Mouse (Mus musculus) thymus, adult 18-20 months (tissue): ENCODE measurements at regions not wholly inside any gene's neighbourhood (a gene's known extent, or its start where the extent isn't known, plus 50 kb on each side); places are given as distances from the start of the nearest gene placed in this dataset.

Source experiments
- DNase-seq, 2 experiments: peaks; one replicate each; pipeline ENCODE4 v3.0.0; 2022; ENCODE audit warnings: mixed read lengths in 2 of 2

GRCm38 (mm10) chr9:115703791-115704190, 205.5 kb upstream of the Gadl1 start:
- DNase-seq: peak; percentile 50 to 64

GRCm38 (mm10) chr9:115704249-115704648, 205.0 kb upstream of the Gadl1 start:
- DNase-seq: peak; percentile 15 to 26

GRCm38 (mm10) chr9:115705761-115706160, 203.5 kb upstream of the Gadl1 start:
- no peak for DNase-seq

- no peak for DNase-seq
Measured at GRCm38 (mm10) chr9:115708199-115708934, 200.9 kb upstream of the Gadl1 start.

GRCm38 (mm10) chr9:115710039-115710739, 199.1 kb upstream of the Gadl1 start:
- DNase-seq: no peak

- DNase-seq: no peak
Measured at GRCm38 (mm10) chr9:115720306-115720705, 188.9 kb upstream of the Gadl1 start.

- DNase-seq: no peak
Measured at GRCm38 (mm10) chr9:115720841-115721240, 188.4 kb upstream of the Gadl1 start.

- DNase-seq: no peak
Measured at GRCm38 (mm10) chr9:115724063-115724462, 185.2 kb upstream of the Gadl1 start.

GRCm38 (mm10) chr9:115727361-115727760, 181.9 kb upstream of the Gadl1 start:
- no peak for DNase-seq

GRCm38 (mm10) chr9:115731557-115731956, 177.7 kb upstream of the Gadl1 start:
- DNase-seq: no peak

- no peak for DNase-seq
Measured at GRCm38 (mm10) chr9:115733104-115733503, 176.2 kb upstream of the Gadl1 start.

- DNase-seq: no peak
Measured at GRCm38 (mm10) chr9:115739984-115740383, 169.3 kb upstream of the Gadl1 start.

GRCm38 (mm10) chr9:115746436-115746835, 162.8 kb upstream of the Gadl1 start:
- DNase-seq: no peak

GRCm38 (mm10) chr9:115760496-115760895, 148.8 kb upstream of the Gadl1 start:
- DNase-seq: no peak

GRCm38 (mm10) chr9:115764136-115764535, 145.1 kb upstream of the Gadl1 start:
- no peak for DNase-seq

GRCm38 (mm10) chr9:115766471-115766870, 142.8 kb upstream of the Gadl1 start:
- no peak for DNase-seq

GRCm38 (mm10) chr9:115775112-115775511, 134.1 kb upstream of the Gadl1 start:
- DNase-seq: no peak

GRCm38 (mm10) chr9:115775858-115776257, 133.4 kb upstream of the Gadl1 start:
- DNase-seq: no peak

GRCm38 (mm10) chr9:115777097-115777864, 132.0 kb upstream of the Gadl1 start:
- DNase-seq: no peak

- no peak for DNase-seq
Measured at GRCm38 (mm10) chr9:115778862-115779261, 130.4 kb upstream of the Gadl1 start.

GRCm38 (mm10) chr9:115799330-115799729, 109.9 kb upstream of the Gadl1 start:
- no peak for DNase-seq

- DNase-seq: no peak
Measured at GRCm38 (mm10) chr9:115800624-115801023, 108.6 kb upstream of the Gadl1 start.

GRCm38 (mm10) chr9:115803071-115803470, 106.2 kb upstream of the Gadl1 start:
- no peak for DNase-seq

GRCm38 (mm10) chr9:115805224-115805623, 104.0 kb upstream of the Gadl1 start:
- no peak for DNase-seq
